Mouse (Mus musculus) 416B (cell line): ENCODE data around the gene Atp11a.

Experiments used
- DNase-seq: peaks from one replicate; pipeline ENCODE4 v3.0.0; 2011; ENCODE audit warnings: low read depth

The Atp11a gene

GRCm38 (mm10) chr8:12906597-12906996 lies 149.8 kb downstream of the Atp11a start:
- DNase-seq: no peak

DNA sequence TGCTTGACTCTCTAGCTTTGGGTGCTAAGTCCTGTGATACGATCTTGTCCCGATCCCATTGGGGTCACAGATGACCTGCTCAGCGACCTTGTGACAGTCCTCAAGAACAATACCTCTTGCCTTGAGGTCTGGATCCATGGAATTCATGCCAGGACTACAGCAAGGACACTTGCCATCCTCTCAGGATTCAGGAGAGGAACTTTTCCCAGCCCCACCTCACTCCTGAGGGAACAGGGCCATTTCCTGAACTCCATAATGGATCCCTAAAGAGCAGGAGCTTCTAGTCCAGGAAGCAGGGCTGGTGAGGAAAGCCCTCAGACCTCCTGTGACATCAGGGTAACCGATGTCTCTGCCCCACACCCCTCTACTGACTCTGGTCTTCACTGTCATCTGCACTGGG lies 150.9 kb downstream of the Atp11a start:
- DNase-seq: no peak

DNA sequence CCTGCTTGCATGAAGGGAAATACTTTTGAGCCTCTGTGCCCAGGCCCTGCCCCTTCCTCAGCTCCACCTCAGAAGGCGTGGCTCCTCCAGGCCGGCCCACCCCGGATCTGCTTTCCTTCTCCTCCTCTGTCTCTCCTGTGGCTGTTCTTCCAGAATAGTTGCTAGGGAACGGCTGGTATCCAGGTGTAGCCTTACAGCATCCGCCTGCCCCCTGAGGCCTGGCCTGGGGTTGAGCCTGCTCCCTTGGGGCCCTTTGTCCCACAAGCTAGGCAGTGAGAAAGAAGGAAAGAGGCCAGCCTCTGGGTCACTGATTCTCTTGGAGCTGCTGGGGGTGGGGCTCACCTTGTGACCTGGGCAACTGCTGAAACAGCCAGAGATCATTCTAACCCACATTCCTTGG lies 155.2 kb downstream of the Atp11a start:
- DNase-seq: no peak

DNA sequence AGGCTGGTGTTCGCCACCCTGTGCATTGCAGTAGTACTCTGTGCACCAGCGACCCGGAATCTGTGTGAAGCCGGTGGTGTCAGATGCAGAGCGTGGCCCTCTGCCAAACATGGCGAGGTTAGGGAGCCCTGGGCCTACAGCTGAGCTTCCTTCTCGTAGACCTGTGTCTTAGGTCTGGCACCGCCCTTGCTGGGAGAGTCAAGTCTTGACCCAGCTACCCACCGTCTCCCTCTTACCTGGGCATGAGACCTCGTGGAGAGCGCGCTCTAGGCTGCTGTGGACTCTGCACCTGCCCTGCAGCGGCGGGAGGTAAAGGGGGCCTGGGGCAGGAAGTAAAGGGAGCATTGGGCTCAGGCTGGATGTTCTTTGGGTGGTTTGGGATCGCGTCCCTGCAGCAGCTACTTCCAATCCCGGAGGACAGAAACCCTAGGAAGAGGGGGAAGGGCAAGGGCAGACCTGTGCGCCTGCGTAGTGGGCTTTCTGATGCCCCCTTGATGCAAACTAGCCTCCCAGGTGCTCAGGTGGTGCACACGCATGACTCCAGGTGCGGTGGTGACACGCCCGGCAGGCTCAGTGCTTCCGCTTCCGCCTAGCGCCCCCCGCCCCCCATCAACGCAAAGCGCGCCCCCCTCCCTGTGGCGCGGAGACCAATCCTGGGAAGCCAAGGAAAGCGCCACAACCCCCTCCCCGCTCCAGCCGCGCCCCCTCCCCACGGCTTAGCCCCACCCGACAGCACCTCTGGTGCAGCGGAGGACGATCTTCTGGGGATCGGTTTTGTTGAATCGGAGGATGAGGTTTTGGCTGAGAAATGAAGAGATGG lies 158.6 kb downstream of the Atp11a start:
- no peak for DNase-seq

DNA sequence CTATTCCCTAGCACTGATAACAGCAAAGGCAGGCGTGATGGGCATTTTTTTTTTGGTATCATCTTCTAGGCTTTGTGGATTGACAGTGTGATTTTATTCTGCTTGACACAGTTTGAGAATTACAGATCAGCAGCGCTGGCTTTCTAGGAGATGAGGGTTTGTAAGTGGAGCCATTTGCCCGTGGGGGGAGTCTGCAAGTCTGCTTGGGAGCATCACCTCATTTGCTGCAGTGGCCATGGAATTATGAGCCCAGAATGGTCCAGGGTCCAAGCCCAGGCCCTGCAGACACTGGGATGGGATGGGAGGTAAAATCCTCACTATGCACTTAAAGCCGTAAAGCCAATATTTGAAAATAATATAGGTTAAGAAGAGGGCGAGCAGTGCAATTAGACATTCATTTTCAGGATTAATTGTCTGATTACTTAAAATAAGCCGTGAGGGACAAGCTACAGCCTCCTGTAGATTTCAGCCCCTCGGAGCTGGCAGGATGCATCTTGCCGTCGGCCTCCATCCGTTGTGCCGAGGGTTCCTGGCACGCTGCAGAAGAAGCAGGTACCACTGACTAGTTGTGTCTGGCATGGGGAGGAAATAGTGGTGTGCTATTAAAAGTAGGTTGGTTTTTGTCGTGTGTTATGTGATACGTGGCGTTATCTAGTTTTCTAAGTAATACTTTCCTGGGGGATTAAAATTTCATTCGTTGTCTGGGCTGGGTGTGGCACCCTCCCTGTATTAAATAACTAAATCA lies 159.5 kb downstream of the Atp11a start:
- no peak for DNase-seq

- no peak for DNase-seq
These were observed 160.2 kb downstream of the Atp11a start for GRCm38 (mm10) chr8:12917029-12917428.

- DNase-seq: no peak
These were observed 161.0 kb downstream of the Atp11a start for GRCm38 (mm10) chr8:12917831-12918230.
